Mouse (Mus musculus) stomach, postnatal 0 days (tissue): ENCODE data around the gene Dand5.

Experiments
- CTCF ChIP-seq: IDR thresholded peaks from 2 replicates; pipeline ENCODE4 v1.5.1; 2016; ENCODE audit warnings: antibody characterized with exemption, low read depth, mild to moderate bottlenecking, moderate library complexity
- EP300 ChIP-seq: optimal IDR thresholded peaks from 2 replicates; pipeline ENCODE3; 2016; ENCODE audit warnings: antibody characterized with exemption

GRCm38 (mm10) chr8:84776569-84776968, 46.1 kb downstream of the Dand5 start:
- no peak for TF ChIP-seq EP300
- TF ChIP-seq CTCF: no peak
